ENCODE assay signal across 9 mouse cellular contexts in genomic region chr9:94669791-94670577, GRCm38 (mm10). TPM values are rescaled to one million over a fixed set of nuclear protein-coding genes. Genes with fewer than 3 reads are reported as not detected.
DNase-seq lines count a peak whose midpoint lies in the region; ATAC-seq and TF ChIP-seq lines count a peak whose summit lies in the region.
"Had no signal": no experiment of that assay in that cellular context is flagged by ENCODE, and none has a peak within 500 bp of the region (broad histone marks: within the 10 kb centered on the region; RNA-seq: fewer than 3 reads in every experiment).

Gene Slc9a9 (plus strand): TSS chr9:94669909.

- H3K27me3 ChIP-seq in kidney, adult 2 months (replicated peaks; ENCODE audit: control insufficient read depth, insufficient read depth, low read length) = no peaks in the 10 kb centered on the region

- no peak for TF ChIP-seq POLR2A in kidney, adult 2 months (IDR thresholded peaks at IDR 0.05; ENCODE audit: low read depth, low read length)

- H3K36me3 ChIP-seq in kidney, adult 2 months (ENCODE audit: control insufficient read depth, insufficient read depth, low read length) = no peaks in the 10 kb centered on the region
- H3K36me3 ChIP-seq: G1E had no signal

- peak within 1 kb of the TSS; percentile 51 for H3K4me3 ChIP-seq in kidney, adult 2 months (ENCODE audit: insufficient read depth, low read depth, low read length)

- intact Hi-C loops in left cerebral cortex, postnatal 36 days (cut with DNase I) = loop anchor here (5.0 kb wide), 1 partner anchor 133 kb away; the partner anchor contains the start of gene 1190002N15Rik

- no peak within 1 kb of the TSS for H3K27ac ChIP-seq in kidney, adult 2 months (ENCODE audit: insufficient read depth, low read depth, low read length)

- WGBS in kidney, adult 2 months = under 1% methylated on average over 23 of the region's 23 CpGs

- DNase-seq in kidney, adult 2 months = peak; percentile 3
- no peak for DNase-seq in kidney, adult 8-10 months
- peak; percentile 30 to 54 for DNase-seq in cerebellum, postnatal 36 days
- DNase-seq in frontal cortex, postnatal 36 days (ENCODE audit: low spot score in 2 of 2) = peak; percentile 57 to 75
- DNase-seq in left cerebral cortex, postnatal 36 days (ENCODE audit: low spot score in 2 of 2) = peak; percentile 61 to 65
- DNase-seq in mesoderm, embryonic 11.5 days (ENCODE audit: low read depth, low spot score) = peak; percentile 72
- DNase-seq in spleen, postnatal 36 days (ENCODE audit: low spot score in 2 of 2) = peak; percentile 28

- no peak for TF ChIP-seq CTCF in kidney, adult 2 months (conservative IDR thresholded peaks at IDR 0.05; ENCODE audit: insufficient read depth, insufficient read length, low read depth, low read length)

- no peaks in the 10 kb centered on the region for H3K4me1 ChIP-seq in kidney, adult 2 months (ENCODE audit: control insufficient read depth, insufficient read depth, low read length)

- peak; percentile 51 for ATAC-seq in inflammation-experienced regulatory T-cells, adult 6 months

RNA-seq across cellular contexts. Expression of gene Slc9a9, which starts in this region (rescaled TPM):
- polyA plus RNA-seq in kidney, adult 2 months (2012; rRNA removed) = 1.2 and 1.5 TPM in 2 replicates
- polyA plus RNA-seq in inflammation-experienced regulatory T-cells, adult 6 months (2017; shearing (Covaris generic)) = 10 to 100 TPM; 36.4 to 65.4 (median 52.3) TPM
- total RNA-seq in left cerebral cortex, postnatal 36 days (2021) = 10 to 100 TPM; 20.1 to 22.5 TPM
- polyA plus RNA-seq: G1E had no signal

Comparison
In these comparisons a context has a peak if more than half of its experiments do, and no peak if none do; other contexts are left out.
1. RNA of gene Slc9a9 (polyA plus RNA-seq): 36.4 to 65.4 TPM in inflammation-experienced regulatory T-cells, adult 6 months; 1.2 to 1.5 TPM in kidney, adult 2 months; every median in the first group is over 10 times any median in the second.
2. DNase-seq: peak in kidney, adult 2 months (single experiment), cerebellum, postnatal 36 days (2 of 2), frontal cortex, postnatal 36 days (2 of 2), left cerebral cortex, postnatal 36 days (2 of 2), mesoderm, embryonic 11.5 days (single experiment) and spleen, postnatal 36 days (2 of 2); none in kidney, adult 8-10 months (0 of 2).